Comparison of ENCODE assay signal across 8 mouse cellular contexts in genomic region chr1:91873572-91874285, GRCm38 (mm10).
A peak's percentile ranks its signal among the peaks of the same experiment; 100 is the strongest.
DNase-seq lines count a peak whose midpoint lies in the region; ATAC-seq and TF ChIP-seq lines count a peak whose summit lies in the region.
"Had no signal": no experiment of that assay in that cellular context is flagged by ENCODE, and none has a peak within 500 bp of the region (broad histone marks: within the 10 kb centered on the region; RNA-seq: fewer than 3 reads in every experiment).

No protein-coding gene starts in this region.

- no peaks in the 10 kb centered on the region for H3K36me3 ChIP-seq in hindbrain, embryonic 13.5 days
- H3K36me3 ChIP-seq in hindbrain, embryonic 11.5 days (ENCODE audit: control insufficient read depth, insufficient read depth, low read length) = no peaks in the 10 kb centered on the region
- H3K36me3 ChIP-seq in kidney, postnatal 0 days (ENCODE audit: insufficient read depth, low read length) = no peaks in the 10 kb centered on the region
- no peaks in the 10 kb centered on the region for H3K36me3 ChIP-seq in stomach, embryonic 14.5 days (ENCODE audit: control insufficient read depth, insufficient read depth, low read length)
- no peaks in the 10 kb centered on the region for H3K36me3 ChIP-seq in midbrain, embryonic 11.5 days (ENCODE audit: control insufficient read depth, insufficient read depth, low read length)
- H3K36me3 ChIP-seq: midbrain, embryonic 12.5 days had no signal

- TF ChIP-seq CTCF in brain, embryonic 14.5 days (IDR thresholded peaks at IDR 0.05; ENCODE audit: borderline replicate concordance, extremely low read depth, insufficient read depth, insufficient read length) = no peak
- no peak for TF ChIP-seq CTCF in kidney, postnatal 0 days (IDR thresholded peaks at IDR 0.05; ENCODE audit: low read depth)

- H3K4me3 ChIP-seq in hindbrain, embryonic 13.5 days = no peak overlapping the region
- H3K4me3 ChIP-seq in hindbrain, embryonic 11.5 days (ENCODE audit: low read depth, low read length) = no peak overlapping the region
- no peak overlapping the region for H3K4me3 ChIP-seq in kidney, postnatal 0 days (replicated peaks; ENCODE audit: low read depth, low read length)
- H3K4me3 ChIP-seq in stomach, embryonic 14.5 days (ENCODE audit: low read depth, low read length) = no peak overlapping the region
- no peak overlapping the region for H3K4me3 ChIP-seq in midbrain, embryonic 11.5 days (ENCODE audit: low read depth, low read length)
- H3K4me3 ChIP-seq: midbrain, embryonic 12.5 days had no signal

- no peaks in the 10 kb centered on the region for H3K9me3 ChIP-seq in hindbrain, embryonic 13.5 days
- H3K9me3 ChIP-seq in hindbrain, embryonic 11.5 days (ENCODE audit: control insufficient read depth, low read length) = no peaks in the 10 kb centered on the region
- H3K9me3 ChIP-seq in kidney, postnatal 0 days (replicated peaks; ENCODE audit: low read length) = no peaks in the 10 kb centered on the region
- H3K9me3 ChIP-seq in stomach, embryonic 14.5 days (ENCODE audit: control insufficient read depth, low read depth, low read length) = no peaks in the 10 kb centered on the region
- H3K9me3 ChIP-seq in midbrain, embryonic 11.5 days (ENCODE audit: control insufficient read depth, low read length) = no peaks in the 10 kb centered on the region
- H3K9me3 ChIP-seq: midbrain, embryonic 12.5 days had no signal

- ATAC-seq in hindbrain, embryonic 13.5 days (ENCODE audit: low FRiP score) = 0 out of 2 replicates have a peak, but pooled peaks have one; percentile 39
- no peak for ATAC-seq in hindbrain, embryonic 11.5 days (ENCODE audit: low FRiP score)
- 0 out of 2 replicates have a peak, but pooled peaks have one; percentile 30 for ATAC-seq in kidney, postnatal 0 days (replicated peaks; ENCODE audit: low FRiP score, low read depth)
- ATAC-seq in stomach, embryonic 14.5 days (ENCODE audit: insufficient number of reproducible peaks, insufficient read depth, low FRiP score, low read depth) = no peak
- no peak for ATAC-seq in midbrain, embryonic 11.5 days (ENCODE audit: low FRiP score)

- H3K27me3 ChIP-seq in hindbrain, embryonic 13.5 days = peaks cover 3% of the 10 kb centered on the region; the same call in 1 of the 2 replicates
- H3K27me3 ChIP-seq in hindbrain, embryonic 11.5 days (ENCODE audit: control insufficient read depth, insufficient read depth, low read length) = no peaks in the 10 kb centered on the region
- no peaks in the 10 kb centered on the region for H3K27me3 ChIP-seq in kidney, postnatal 0 days (ENCODE audit: insufficient read depth, low read length)
- H3K27me3 ChIP-seq in stomach, embryonic 14.5 days (ENCODE audit: control insufficient read depth, insufficient read depth, low read length) = no peaks in the 10 kb centered on the region
- H3K27me3 ChIP-seq in midbrain, embryonic 11.5 days (ENCODE audit: control insufficient read depth, insufficient read depth, low read length) = no peaks in the 10 kb centered on the region
- H3K27me3 ChIP-seq: midbrain, embryonic 12.5 days had no signal

- 63% methylated on average over 10 of the region's 10 CpGs for WGBS in hindbrain, embryonic 13.5 days
- WGBS in hindbrain, embryonic 11.5 days = 65% methylated on average over 10 of the region's 10 CpGs
- 32% methylated on average over 10 of the region's 10 CpGs for WGBS in kidney, postnatal 0 days
- 44% methylated on average over 10 of the region's 10 CpGs for WGBS in stomach, embryonic 14.5 days
- WGBS in midbrain, embryonic 11.5 days = 72% methylated on average over 10 of the region's 10 CpGs

- no peak overlapping the region for H3K27ac ChIP-seq in hindbrain, embryonic 13.5 days
- H3K27ac ChIP-seq in hindbrain, embryonic 11.5 days (ENCODE audit: low read depth, low read length) = no peak overlapping the region
- H3K27ac ChIP-seq in kidney, postnatal 0 days = no peak overlapping the region
- peak overlapping the region; percentile 46; the same call in 1 of the 2 replicates for H3K27ac ChIP-seq in stomach, embryonic 14.5 days (ENCODE audit: low read length)
- H3K27ac ChIP-seq in midbrain, embryonic 11.5 days (ENCODE audit: low read depth, low read length) = no peak overlapping the region
- H3K27ac ChIP-seq: midbrain, embryonic 12.5 days had no signal

- no peak for TF ChIP-seq POLR2A in brain, embryonic 14.5 days (IDR thresholded peaks at IDR 0.05; ENCODE audit: borderline replicate concordance, extremely low read depth, insufficient read depth, insufficient read length, poor library complexity, severe bottlenecking)

- DNase-seq in hindbrain, embryonic 11.5 days (ENCODE audit: low spot score) = no peak
- DNase-seq in brain, embryonic 14.5 days (ENCODE audit: low read depth) = peak; percentile 8
- DNase-seq in kidney, postnatal 0 days (ENCODE audit: low spot score) = peak; percentile 77
- DNase-seq in midbrain, embryonic 11.5 days (ENCODE audit: low spot score, missing footprints) = no peak
- no peak for DNase-seq in cerebellum, postnatal 10 days

- no peak overlapping the region for H3K4me2 ChIP-seq in hindbrain, embryonic 13.5 days
- no peak overlapping the region for H3K4me2 ChIP-seq in hindbrain, embryonic 11.5 days (replicated peaks; ENCODE audit: low read depth, low read length)
- no peak overlapping the region for H3K4me2 ChIP-seq in kidney, postnatal 0 days (ENCODE audit: low read length)
- no peak overlapping the region for H3K4me2 ChIP-seq in stomach, embryonic 14.5 days (replicated peaks; ENCODE audit: low read depth, low read length)
- no peak overlapping the region for H3K4me2 ChIP-seq in midbrain, embryonic 11.5 days
- H3K4me2 ChIP-seq: midbrain, embryonic 12.5 days had no signal

- H3K9ac ChIP-seq in hindbrain, embryonic 13.5 days = no peak overlapping the region
- H3K9ac ChIP-seq in hindbrain, embryonic 11.5 days (ENCODE audit: low read depth, low read length) = no peak overlapping the region
- H3K9ac ChIP-seq in kidney, postnatal 0 days (ENCODE audit: low read depth, low read length) = no peak overlapping the region
- H3K9ac ChIP-seq in stomach, embryonic 14.5 days (replicated peaks; ENCODE audit: low read depth, low read length) = no peak overlapping the region
- no peak overlapping the region for H3K9ac ChIP-seq in midbrain, embryonic 11.5 days (ENCODE audit: low read length)
- H3K9ac ChIP-seq: midbrain, embryonic 12.5 days had no signal

- H3K4me1 ChIP-seq in hindbrain, embryonic 13.5 days (replicated peaks) = peaks cover 9% of the 10 kb centered on the region; the same call in 1 of the 2 replicates
- H3K4me1 ChIP-seq in hindbrain, embryonic 11.5 days (replicated peaks; ENCODE audit: control insufficient read depth, insufficient read depth, low read length) = no peaks in the 10 kb centered on the region
- H3K4me1 ChIP-seq in kidney, postnatal 0 days (replicated peaks; ENCODE audit: insufficient read depth, low read length) = peaks cover 15% of the 10 kb centered on the region
- H3K4me1 ChIP-seq in stomach, embryonic 14.5 days (ENCODE audit: control insufficient read depth, insufficient read depth, low read length) = peaks cover 49% of the 10 kb centered on the region
- no peaks in the 10 kb centered on the region for H3K4me1 ChIP-seq in midbrain, embryonic 11.5 days (ENCODE audit: control insufficient read depth, insufficient read depth, low read length)

Comparison
In these comparisons a context has a peak if more than half of its experiments do, and no peak if none do; other contexts are left out.
1. ATAC-seq: peak in hindbrain, embryonic 13.5 days (single experiment) and kidney, postnatal 0 days (single experiment); none in hindbrain, embryonic 11.5 days (single experiment), stomach, embryonic 14.5 days (single experiment) and midbrain, embryonic 11.5 days (single experiment).
2. DNase-seq: peak in brain, embryonic 14.5 days (single experiment) and kidney, postnatal 0 days (single experiment); none in hindbrain, embryonic 11.5 days (single experiment), midbrain, embryonic 11.5 days (single experiment) and cerebellum, postnatal 10 days (0 of 2).